Mouse (Mus musculus): Measurements from ENCODE around the gene Vmn1r116. TPM values are rescaled to one million over a fixed set of nuclear protein-coding genes. Genes with fewer than 3 reads are reported as not detected.
"Not testable (repeated sequence)": the region's sequence is repeated elsewhere in the genome, so short reads cannot be mapped to it uniquely, and the experiment has no call there.

Gene Vmn1r116
- polyA plus RNA-seq (2014; fragmentation: Nextera tagmentation; extraction: Ambion mirVana): not detected in 2 replicates

- not testable (repeated sequence) for H3K4me2 ChIP-seq; H3K9me3 ChIP-seq (replicated peaks; ENCODE audit: control insufficient read depth, low read length); H3K36me3 ChIP-seq (ENCODE audit: control insufficient read depth, insufficient read depth, low read length); H3K4me3 ChIP-seq (ENCODE audit: low read depth, low read length); H3K9ac ChIP-seq (ENCODE audit: low read depth, low read length); H3K27ac ChIP-seq (ENCODE audit: low read depth, low read length); H3K27me3 ChIP-seq (ENCODE audit: control insufficient read depth, insufficient read depth, low read length); ATAC-seq (replicated peaks; ENCODE audit: insufficient number of reproducible peaks, low FRiP score, low TSS enrichment); H3K4me1 ChIP-seq (ENCODE audit: control insufficient read depth, insufficient read depth, low read length)
- 54% methylated on average over 3 of the region's 3 CpGs for WGBS (ENCODE audit: insufficient replicate concordance)
These were observed at the start of gene Vmn1r116 for GRCm38 (mm10) chr7:20871956-20872355. Vmn1r116 (plus strand) TSS chr7:20872256.

GRCm38 (mm10) chr7:20844885-20845284 is 27.2 kb upstream of the Vmn1r116 start, which contains the start of gene Vmn1r115:
Vmn1r115 (minus strand) TSS chr7:20844985.
- not testable (repeated sequence) for H3K9ac ChIP-seq (ENCODE audit: low read depth, low read length); H3K36me3 ChIP-seq (ENCODE audit: control insufficient read depth, insufficient read depth, low read length); ATAC-seq (replicated peaks; ENCODE audit: insufficient number of reproducible peaks, low FRiP score, low TSS enrichment); H3K4me1 ChIP-seq (ENCODE audit: control insufficient read depth, insufficient read depth, low read length); H3K4me2 ChIP-seq; H3K27ac ChIP-seq (ENCODE audit: low read depth, low read length); H3K27me3 ChIP-seq (ENCODE audit: control insufficient read depth, insufficient read depth, low read length); H3K4me3 ChIP-seq (ENCODE audit: low read depth, low read length); H3K9me3 ChIP-seq (replicated peaks; ENCODE audit: control insufficient read depth, low read length)
- WGBS (ENCODE audit: insufficient replicate concordance): 100% methylated on average over 1 of the region's 3 CpGs

GRCm38 (mm10) chr7:20884021-20884420 is 12.0 kb downstream of the Vmn1r116 start, which contains the start of gene Vmn1r117:
Vmn1r117 (minus strand) TSS chr7:20884121.
- H3K27me3 ChIP-seq (ENCODE audit: control insufficient read depth, insufficient read depth, low read length); H3K9ac ChIP-seq (ENCODE audit: low read depth, low read length); ATAC-seq (replicated peaks; ENCODE audit: insufficient number of reproducible peaks, low FRiP score, low TSS enrichment); H3K4me1 ChIP-seq (ENCODE audit: control insufficient read depth, insufficient read depth, low read length); H3K36me3 ChIP-seq (ENCODE audit: control insufficient read depth, insufficient read depth, low read length); H3K9me3 ChIP-seq (replicated peaks; ENCODE audit: control insufficient read depth, low read length); H3K4me3 ChIP-seq (ENCODE audit: low read depth, low read length); H3K4me2 ChIP-seq; H3K27ac ChIP-seq (ENCODE audit: low read depth, low read length): not testable (repeated sequence)
- no CpG with 5 or more reads among the region's 2 CpGs for WGBS (ENCODE audit: insufficient replicate concordance)

- not testable (repeated sequence) for H3K9me3 ChIP-seq (replicated peaks; ENCODE audit: control insufficient read depth, low read length); H3K27me3 ChIP-seq (ENCODE audit: control insufficient read depth, insufficient read depth, low read length); H3K4me1 ChIP-seq (ENCODE audit: control insufficient read depth, insufficient read depth, low read length); H3K4me3 ChIP-seq (ENCODE audit: low read depth, low read length); H3K9ac ChIP-seq (ENCODE audit: low read depth, low read length); ATAC-seq (replicated peaks; ENCODE audit: insufficient number of reproducible peaks, low FRiP score, low TSS enrichment); H3K36me3 ChIP-seq (ENCODE audit: control insufficient read depth, insufficient read depth, low read length); H3K27ac ChIP-seq (ENCODE audit: low read depth, low read length); H3K4me2 ChIP-seq
- no CpG with 5 or more reads among the region's 2 CpGs for WGBS (ENCODE audit: insufficient replicate concordance)
These were observed 40.2 kb downstream of the Vmn1r116 start, which contains the start of gene Vmn1r118 for GRCm38 (mm10) chr7:20912247-20912646. Vmn1r118 (minus strand) TSS chr7:20912347.

Other genes with a start within 250 kb of the Vmn1r116 start
- not detected in 2 replicates for gene Vmn1r107, start 203.3 kb upstream of the Vmn1r116 start, polyA plus RNA-seq (2014; fragmentation: Nextera tagmentation; extraction: Ambion mirVana)
- gene Vmn1r111, start 169.0 kb upstream of the Vmn1r116 start, polyA plus RNA-seq (2014; fragmentation: Nextera tagmentation; extraction: Ambion mirVana): not detected in 2 replicates
- not detected in 2 replicates for gene Gm10668, start 141.6 kb upstream of the Vmn1r116 start, polyA plus RNA-seq (2014; fragmentation: Nextera tagmentation; extraction: Ambion mirVana)
- gene Vmn1r112, start 101.1 kb upstream of the Vmn1r116 start, polyA plus RNA-seq (2014; fragmentation: Nextera tagmentation; extraction: Ambion mirVana): not detected in 2 replicates
- gene Vmn1r113, start 85.0 kb upstream of the Vmn1r116 start, polyA plus RNA-seq (2014; fragmentation: Nextera tagmentation; extraction: Ambion mirVana): not detected in 2 replicates
- not detected in 2 replicates for gene Vmn1r114, start 60.1 kb upstream of the Vmn1r116 start, polyA plus RNA-seq (2014; fragmentation: Nextera tagmentation; extraction: Ambion mirVana)
- gene Vmn1r115, start 27.3 kb upstream of the Vmn1r116 start, polyA plus RNA-seq (2014; fragmentation: Nextera tagmentation; extraction: Ambion mirVana): not detected in 2 replicates
- not detected in 2 replicates for gene Vmn1r117, start 11.9 kb downstream of the Vmn1r116 start, polyA plus RNA-seq (2014; fragmentation: Nextera tagmentation; extraction: Ambion mirVana)
- gene Vmn1r118, start 40.1 kb downstream of the Vmn1r116 start, polyA plus RNA-seq (2014; fragmentation: Nextera tagmentation; extraction: Ambion mirVana): not detected in 2 replicates
- gene Vmn1r119, start 140.2 kb downstream of the Vmn1r116 start, polyA plus RNA-seq (2014; fragmentation: Nextera tagmentation; extraction: Ambion mirVana): not detected in 2 replicates
- not detected in 2 replicates for gene Vmn1r120, start 181.5 kb downstream of the Vmn1r116 start, polyA plus RNA-seq (2014; fragmentation: Nextera tagmentation; extraction: Ambion mirVana)
- gene Vmn1r121, start 226.3 kb downstream of the Vmn1r116 start, polyA plus RNA-seq (2014; fragmentation: Nextera tagmentation; extraction: Ambion mirVana): not detected in 2 replicates